Mouse (Mus musculus): ENCODE measurements at regions not wholly inside any gene's neighbourhood (a gene's known extent, or its start where the extent isn't known, plus 50 kb on each side); places are given as distances from the start of the nearest gene placed in this dataset.

DNA sequence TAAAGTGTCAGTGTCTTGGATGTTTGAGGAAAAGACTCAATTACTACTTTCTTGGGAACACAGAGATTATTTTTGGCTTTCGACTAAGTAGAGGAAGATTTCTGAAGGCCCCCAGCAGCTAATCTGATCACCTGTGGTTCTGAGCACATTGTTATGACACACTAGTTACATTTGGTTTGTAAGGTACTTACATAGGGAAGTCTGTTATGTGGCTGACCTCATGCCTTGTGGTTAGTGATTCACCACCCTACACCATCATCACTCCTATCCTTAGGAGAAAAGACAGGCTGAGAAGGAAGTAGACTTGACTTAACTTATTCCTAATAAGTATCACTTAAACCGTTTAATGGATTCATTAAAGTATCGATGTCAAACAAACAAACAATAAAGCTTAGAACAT, 164.3 kb upstream of the Atp1b1 start:
- TF ChIP-seq CTCF (IDR thresholded peaks at IDR 0.05; ENCODE audit: borderline replicate concordance, extremely low read depth, insufficient read depth, insufficient read length) (no peak), POLR2A (IDR thresholded peaks at IDR 0.05; ENCODE audit: borderline replicate concordance, extremely low read depth, insufficient read depth, insufficient read length, poor library complexity, severe bottlenecking) (no peak)
